ENCODE assay signal across 9 mouse cellular contexts in genomic region chr4:147407463-147407822, GRCm38 (mm10). TPM values are rescaled to one million over a fixed set of nuclear protein-coding genes. Genes with fewer than 3 reads are reported as not detected.
A peak's percentile ranks its signal among the peaks of the same experiment; 100 is the strongest.
DNase-seq lines count a peak whose midpoint lies in the region; ATAC-seq and TF ChIP-seq lines count a peak whose summit lies in the region.
"Had no signal": no experiment of that assay in that cellular context is flagged by ENCODE, and none has a peak within 500 bp of the region (broad histone marks: within the 10 kb centered on the region; RNA-seq: fewer than 3 reads in every experiment).

No protein-coding gene starts in this region.

- H3K27ac ChIP-seq in cerebellum, adult 2 months (ENCODE audit: insufficient read depth, low read length) = no peak overlapping the region
- H3K27ac ChIP-seq in neural tube, embryonic 11.5 days (ENCODE audit: low read depth, low read length) = 0 out of 2 replicates have a peak overlapping the region, but pooled peaks have one; percentile 17
- H3K27ac ChIP-seq in liver, embryonic 11.5 days (ENCODE audit: low read depth, low read length) = 0 out of 2 replicates have a peak overlapping the region, but pooled peaks have one; percentile 49
- H3K27ac ChIP-seq in stomach, embryonic 16.5 days (ENCODE audit: low read length) = no peak overlapping the region; the same call in 1 of the 2 replicates

- no peak for TF ChIP-seq POLR2A in cerebellum, adult 2 months (IDR thresholded peaks at IDR 0.05; ENCODE audit: borderline replicate concordance, insufficient read depth, low read length)

- H3K4me1 ChIP-seq in cerebellum, adult 2 months (ENCODE audit: control insufficient read depth, insufficient read depth, low read length) = no peaks in the 10 kb centered on the region
- no peaks in the 10 kb centered on the region for H3K4me1 ChIP-seq in neural tube, embryonic 11.5 days (ENCODE audit: control insufficient read depth, insufficient read depth, low read length)
- no peaks in the 10 kb centered on the region for H3K4me1 ChIP-seq in liver, embryonic 11.5 days (replicated peaks; ENCODE audit: control insufficient read depth, insufficient read depth, low read length)
- H3K4me1 ChIP-seq in stomach, embryonic 16.5 days (ENCODE audit: control insufficient read depth, insufficient read depth, low read length) = no peaks in the 10 kb centered on the region

- peak overlapping the region; percentile 40 for H3K4me3 ChIP-seq in cerebellum, adult 2 months (replicated peaks; ENCODE audit: insufficient read depth, low read depth, low read length)
- peak overlapping the region; percentile 41 for H3K4me3 ChIP-seq in neural tube, embryonic 11.5 days (ENCODE audit: low read depth, low read length)
- H3K4me3 ChIP-seq in liver, embryonic 11.5 days (ENCODE audit: low read depth, low read length) = peak overlapping the region; percentile 56
- H3K4me3 ChIP-seq in stomach, embryonic 16.5 days (replicated peaks; ENCODE audit: low read length) = peak overlapping the region; percentile 54

- no peak for TF ChIP-seq CTCF in cerebellum, adult 2 months (IDR thresholded peaks at IDR 0.05; ENCODE audit: borderline replicate concordance, insufficient read depth, low read depth, low read length)

- no peak for DNase-seq in cerebellum, adult 2 months
- no peak for DNase-seq in cerebellum, adult 11-12 months
- DNase-seq in neural tube, embryonic 11.5 days (ENCODE audit: low spot score) = no peak
- DNase-seq in neural tube, embryonic 10.5 days (ENCODE audit: extremely low spot score, low spot score) = no peak
- DNase-seq in liver, embryonic 11.5 days (ENCODE audit: low spot score) = no peak
- DNase-seq in cerebellum, postnatal 10 days = no peak
- DNase-seq in left cerebral cortex, adult 18-20 months (ENCODE audit: low spot score in 2 of 2) = no peak
- DNase-seq: adrenal gland, adult 8-10 months had no signal

- peaks cover 22% of the 10 kb centered on the region for H3K9me3 ChIP-seq in neural tube, embryonic 11.5 days (ENCODE audit: control insufficient read depth, low read length)
- peaks cover 20% of the 10 kb centered on the region for H3K9me3 ChIP-seq in liver, embryonic 11.5 days (ENCODE audit: control insufficient read depth, low read length)
- H3K9me3 ChIP-seq in stomach, embryonic 16.5 days (replicated peaks; ENCODE audit: control insufficient read depth, low read length) = peaks cover 27% of the 10 kb centered on the region

- 5% methylated on average over 13 of the region's 13 CpGs for WGBS in cerebellum, adult 2 months
- WGBS in neural tube, embryonic 11.5 days = 6% methylated on average over 6 of the region's 13 CpGs
- WGBS in liver, embryonic 11.5 days = 8% methylated on average over 12 of the region's 13 CpGs
- WGBS in stomach, embryonic 16.5 days = 6% methylated on average over 13 of the region's 13 CpGs

- H3K9ac ChIP-seq in neural tube, embryonic 11.5 days (ENCODE audit: low read length) = peak overlapping the region; percentile 77
- H3K9ac ChIP-seq in liver, embryonic 11.5 days (ENCODE audit: low read depth, low read length) = peak overlapping the region; percentile 64
- peak overlapping the region; percentile 79 for H3K9ac ChIP-seq in stomach, embryonic 16.5 days (ENCODE audit: low read length)

- ATAC-seq in neural tube, embryonic 11.5 days (ENCODE audit: insufficient read depth, low FRiP score, low TSS enrichment) = no peak; the same call in 1 of the 2 replicates
- 0 out of 2 replicates have a peak, but pooled peaks have one; percentile 8 for ATAC-seq in liver, embryonic 11.5 days (replicated peaks; ENCODE audit: low FRiP score)
- no peak; the same call in 1 of the 2 replicates for ATAC-seq in stomach, embryonic 16.5 days (ENCODE audit: insufficient read depth, low FRiP score)

- H3K4me2 ChIP-seq in neural tube, embryonic 11.5 days (ENCODE audit: low read depth) = peak overlapping the region; percentile 45
- peak overlapping the region; percentile 77 for H3K4me2 ChIP-seq in liver, embryonic 11.5 days
- peak overlapping the region; percentile 83 for H3K4me2 ChIP-seq in stomach, embryonic 16.5 days (ENCODE audit: low read depth, low read length)

- no peaks in the 10 kb centered on the region for H3K27me3 ChIP-seq in cerebellum, adult 2 months (ENCODE audit: control insufficient read depth, insufficient read depth, low read length)
- no peaks in the 10 kb centered on the region for H3K27me3 ChIP-seq in neural tube, embryonic 11.5 days (ENCODE audit: control insufficient read depth, insufficient read depth, low read length)
- no peaks in the 10 kb centered on the region for H3K27me3 ChIP-seq in liver, embryonic 11.5 days (replicated peaks; ENCODE audit: control insufficient read depth, insufficient read depth, low read length)
- no peaks in the 10 kb centered on the region for H3K27me3 ChIP-seq in stomach, embryonic 16.5 days (ENCODE audit: control insufficient read depth, insufficient read depth, low read length)

- H3K36me3 ChIP-seq in neural tube, embryonic 11.5 days (ENCODE audit: control insufficient read depth, insufficient read depth, low read length) = peaks cover 3% of the 10 kb centered on the region; the same call in 1 of the 2 replicates
- H3K36me3 ChIP-seq in liver, embryonic 11.5 days (ENCODE audit: control insufficient read depth, insufficient read depth, low read length) = no peaks in the 10 kb centered on the region
- 0 out of 2 replicates have a peak, but pooled peaks cover 3% of the 10 kb centered on the region for H3K36me3 ChIP-seq in stomach, embryonic 16.5 days (ENCODE audit: control insufficient read depth, insufficient read depth, low read length)

RNA-seq across cellular contexts. Expression of gene Zfp978, which starts 46.3 kb away (rescaled TPM):
- polyA plus RNA-seq in cerebellum, adult 2 months (2012; rRNA removed) = not detected in 2 replicates
- 0.28 TPM in 1 of 2 replicates, not detected in the other for polyA plus RNA-seq in neural tube, embryonic 11.5 days (2014; fragmentation: Nextera tagmentation; extraction: Ambion mirVana)
- polyA plus RNA-seq in liver, embryonic 11.5 days (2014; fragmentation: Nextera tagmentation; extraction: Ambion mirVana) = 0.37 and 0.55 TPM in 2 replicates
- polyA plus RNA-seq in stomach, embryonic 16.5 days (2015; fragmentation: Nextera tagmentation; extraction: Ambion mirVana) = not detected in 2 replicates
- total RNA-seq in left cerebral cortex, adult 18-20 months (2021) = not detected

Comparison
In these comparisons a context has a peak if more than half of its experiments do, and no peak if none do; other contexts are left out.
1. H3K27ac ChIP-seq: peak in neural tube, embryonic 11.5 days (single experiment) and liver, embryonic 11.5 days (single experiment); none in cerebellum, adult 2 months (single experiment) and stomach, embryonic 16.5 days (single experiment).
2. Peak in every context shown above with its lines, with median percentiles within 50 percentile points of each other: H3K4me3 ChIP-seq, H3K4me2 ChIP-seq and H3K9ac ChIP-seq.